Comparison of ENCODE assay signal across 14 mouse cellular contexts in genomic region chr2:37518561-37519285, GRCm38 (mm10). TPM values are rescaled to one million over a fixed set of nuclear protein-coding genes. Genes with fewer than 3 reads are reported as not detected.
DNase-seq lines count a peak whose midpoint lies in the region; ATAC-seq and TF ChIP-seq lines count a peak whose summit lies in the region.
"Had no signal": no experiment of that assay in that cellular context is flagged by ENCODE, and none has a peak within 500 bp of the region (broad histone marks: within the 10 kb centered on the region; RNA-seq: fewer than 3 reads in every experiment).

No protein-coding gene starts in this region.

- H3K36me3 ChIP-seq in intestine, embryonic 15.5 days: no peaks in the 10 kb centered on the region
- H3K36me3 ChIP-seq in intestine, postnatal 0 days (ENCODE audit: control insufficient read depth, insufficient read depth): peaks cover 21% of the 10 kb centered on the region; the same call in 1 of the 2 replicates
- peaks cover 10% of the 10 kb centered on the region; the same call in 1 of the 2 replicates for H3K36me3 ChIP-seq in stomach, embryonic 14.5 days (ENCODE audit: control insufficient read depth, insufficient read depth, low read length)
- H3K36me3 ChIP-seq in stomach, postnatal 0 days (ENCODE audit: control insufficient read depth, insufficient read depth, low read length): peaks cover 5% of the 10 kb centered on the region; the same call in 1 of the 2 replicates
- H3K36me3 ChIP-seq in midbrain, postnatal 0 days (ENCODE audit: insufficient read depth, low read length): no peaks in the 10 kb centered on the region
- peaks cover 8% of the 10 kb centered on the region for H3K36me3 ChIP-seq in heart, adult 2 months (ENCODE audit: control insufficient read depth, insufficient read depth, low read length)

- no peaks in the 10 kb centered on the region; the same call in 1 of the 2 replicates for H3K79me2 ChIP-seq in heart, adult 2 months (replicated peaks; ENCODE audit: control insufficient read depth, insufficient read depth, low read length)

- no peak overlapping the region for H3K4me3 ChIP-seq in intestine, embryonic 15.5 days (replicated peaks)
- no peak overlapping the region for H3K4me3 ChIP-seq in intestine, postnatal 0 days (ENCODE audit: low read depth, low read length)
- no peak overlapping the region for H3K4me3 ChIP-seq in stomach, embryonic 14.5 days (ENCODE audit: low read depth, low read length)
- H3K4me3 ChIP-seq in stomach, postnatal 0 days (ENCODE audit: low read depth, low read length): no peak overlapping the region
- H3K4me3 ChIP-seq in midbrain, postnatal 0 days (ENCODE audit: low read depth, low read length): peak overlapping the region; percentile 38; the same call in 1 of the 2 replicates
- H3K4me3 ChIP-seq in heart, adult 2 months: no peak overlapping the region
- H3K4me3 ChIP-seq: embryonic facial prominence, embryonic 12.5 days; heart, embryonic 12.5 days had no signal

- no peak for TF ChIP-seq CTCF in intestine, postnatal 0 days (IDR thresholded peaks at IDR 0.05; ENCODE audit: low read depth)
- no peak for TF ChIP-seq CTCF in stomach, postnatal 0 days (IDR thresholded peaks at IDR 0.05; ENCODE audit: low read depth)
- TF ChIP-seq CTCF in midbrain, postnatal 0 days (IDR thresholded peaks at IDR 0.05): no peak
- no peak for TF ChIP-seq CTCF in heart, adult 2 months (IDR thresholded peaks at IDR 0.05)

- H3K9me3 ChIP-seq in intestine, embryonic 15.5 days: no peaks in the 10 kb centered on the region
- no peaks in the 10 kb centered on the region for H3K9me3 ChIP-seq in intestine, postnatal 0 days (ENCODE audit: control insufficient read depth)
- H3K9me3 ChIP-seq in stomach, embryonic 14.5 days (ENCODE audit: control insufficient read depth, low read depth, low read length): no peaks in the 10 kb centered on the region
- no peaks in the 10 kb centered on the region for H3K9me3 ChIP-seq in stomach, postnatal 0 days (ENCODE audit: control insufficient read depth, low read length)
- H3K9me3 ChIP-seq in midbrain, postnatal 0 days (ENCODE audit: low read length): no peaks in the 10 kb centered on the region
- H3K9me3 ChIP-seq: embryonic facial prominence, embryonic 12.5 days; G1E; heart, embryonic 12.5 days had no signal

- no peaks in the 10 kb centered on the region for H3K27me3 ChIP-seq in intestine, embryonic 15.5 days (replicated peaks)
- no peaks in the 10 kb centered on the region for H3K27me3 ChIP-seq in intestine, postnatal 0 days (replicated peaks; ENCODE audit: control insufficient read depth, insufficient read depth, low read length)
- H3K27me3 ChIP-seq in stomach, embryonic 14.5 days (ENCODE audit: control insufficient read depth, insufficient read depth, low read length): no peaks in the 10 kb centered on the region
- H3K27me3 ChIP-seq in stomach, postnatal 0 days (ENCODE audit: control insufficient read depth, insufficient read depth, low read length): no peaks in the 10 kb centered on the region
- no peaks in the 10 kb centered on the region for H3K27me3 ChIP-seq in midbrain, postnatal 0 days (ENCODE audit: insufficient read depth, low read length)
- H3K27me3 ChIP-seq in heart, adult 2 months (ENCODE audit: control insufficient read depth, insufficient read depth, low read length): no peaks in the 10 kb centered on the region
- H3K27me3 ChIP-seq: embryonic facial prominence, embryonic 12.5 days; heart, embryonic 12.5 days had no signal

- ATAC-seq in intestine, embryonic 15.5 days: peak; percentile 53; the same call in 1 of the 2 replicates
- ATAC-seq in intestine, postnatal 0 days: no peak
- ATAC-seq in stomach, embryonic 14.5 days (ENCODE audit: insufficient number of reproducible peaks, insufficient read depth, low FRiP score, low read depth): peak; percentile 63; the same call in 1 of the 2 replicates
- no peak for ATAC-seq in stomach, postnatal 0 days (ENCODE audit: low FRiP score, low TSS enrichment)
- ATAC-seq in midbrain, postnatal 0 days (ENCODE audit: low FRiP score): no peak

- TF ChIP-seq EP300 in stomach, postnatal 0 days (optimal IDR thresholded peaks at IDR 0.05): no peak
- no peak for TF ChIP-seq EP300 in heart, adult 2 months (IDR thresholded peaks at IDR 0.05; ENCODE audit: insufficient read depth, low read depth, low read length)

- no peak overlapping the region for H3K9ac ChIP-seq in intestine, embryonic 15.5 days
- H3K9ac ChIP-seq in intestine, postnatal 0 days (ENCODE audit: low read depth, low read length): no peak overlapping the region
- no peak overlapping the region for H3K9ac ChIP-seq in stomach, embryonic 14.5 days (replicated peaks; ENCODE audit: low read depth, low read length)
- no peak overlapping the region for H3K9ac ChIP-seq in stomach, postnatal 0 days (ENCODE audit: low read length)
- no peak overlapping the region for H3K9ac ChIP-seq in midbrain, postnatal 0 days (replicated peaks; ENCODE audit: low read length, poor library complexity, severe bottlenecking)
- no peak overlapping the region for H3K9ac ChIP-seq in heart, adult 2 months (ENCODE audit: low read depth, low read length)
- H3K9ac ChIP-seq: embryonic facial prominence, embryonic 12.5 days; heart, embryonic 12.5 days had no signal

- DNase-seq in stomach, postnatal 0 days (ENCODE audit: low spot score): no peak
- DNase-seq in midbrain, postnatal 0 days (ENCODE audit: low spot score): no peak
- no peak for DNase-seq in testis, postnatal 10 days (ENCODE audit: low spot score)
- DNase-seq in heart, adult 2 months: no peak
- DNase-seq: adrenal gland, postnatal 10 days; gastrocnemius, postnatal 25 days; heart, postnatal 4 days had no signal

- H3K27ac ChIP-seq in intestine, embryonic 15.5 days: 0 out of 2 replicates have a peak overlapping the region, but pooled peaks have one; percentile 22
- H3K27ac ChIP-seq in intestine, postnatal 0 days (ENCODE audit: low read depth, low read length): no peak overlapping the region
- no peak overlapping the region for H3K27ac ChIP-seq in stomach, embryonic 14.5 days (ENCODE audit: low read length)
- no peak overlapping the region for H3K27ac ChIP-seq in stomach, postnatal 0 days (replicated peaks)
- H3K27ac ChIP-seq in midbrain, postnatal 0 days (ENCODE audit: low read depth, low read length): no peak overlapping the region
- H3K27ac ChIP-seq in heart, adult 2 months: no peak overlapping the region
- H3K27ac ChIP-seq: embryonic facial prominence, embryonic 12.5 days; macrophage had no signal

- no peak overlapping the region for H3K4me2 ChIP-seq in intestine, embryonic 15.5 days (replicated peaks)
- no peak overlapping the region for H3K4me2 ChIP-seq in intestine, postnatal 0 days (replicated peaks; ENCODE audit: low read depth)
- no peak overlapping the region for H3K4me2 ChIP-seq in stomach, embryonic 14.5 days (replicated peaks; ENCODE audit: low read depth, low read length)
- no peak overlapping the region for H3K4me2 ChIP-seq in stomach, postnatal 0 days (replicated peaks; ENCODE audit: low read depth)
- H3K4me2 ChIP-seq in midbrain, postnatal 0 days (ENCODE audit: low read depth, low read length, poor library complexity, severe bottlenecking): peak overlapping the region; percentile 59
- H3K4me2 ChIP-seq: embryonic facial prominence, embryonic 12.5 days; heart, embryonic 12.5 days had no signal

- no peak for TF ChIP-seq POLR2A in heart, adult 2 months (IDR thresholded peaks at IDR 0.05; ENCODE audit: insufficient read depth, low read depth, low read length)

- 70% methylated on average over 4 of the region's 4 CpGs for WGBS in intestine, embryonic 15.5 days
- WGBS in intestine, postnatal 0 days: 64% methylated on average over 4 of the region's 4 CpGs
- WGBS in stomach, embryonic 14.5 days: 63% methylated on average over 4 of the region's 4 CpGs
- 43% methylated on average over 4 of the region's 4 CpGs for WGBS in stomach, postnatal 0 days
- WGBS in midbrain, postnatal 0 days: 60% methylated on average over 4 of the region's 4 CpGs
- WGBS in heart, adult 2 months: 73% methylated on average over 4 of the region's 4 CpGs

- intact Hi-C loops in heart, adult 2 months (cut with DNase I): no loop called here

- peaks cover 6% of the 10 kb centered on the region for H3K4me1 ChIP-seq in intestine, embryonic 15.5 days (replicated peaks)
- no peaks in the 10 kb centered on the region for H3K4me1 ChIP-seq in intestine, postnatal 0 days (replicated peaks; ENCODE audit: control insufficient read depth, insufficient read depth, low read length)
- peaks cover 9% of the 10 kb centered on the region; the same call in 1 of the 2 replicates for H3K4me1 ChIP-seq in stomach, embryonic 14.5 days (ENCODE audit: control insufficient read depth, insufficient read depth, low read length)
- no peaks in the 10 kb centered on the region for H3K4me1 ChIP-seq in stomach, postnatal 0 days (replicated peaks; ENCODE audit: control insufficient read depth, insufficient read depth)
- H3K4me1 ChIP-seq in midbrain, postnatal 0 days (ENCODE audit: insufficient read depth, low read length): no peaks in the 10 kb centered on the region
- H3K4me1 ChIP-seq in heart, adult 2 months (ENCODE audit: control insufficient read depth, insufficient read depth, low read length): peaks cover 5% of the 10 kb centered on the region

RNA-seq across cellular contexts. Expression of gene Gpr21, which starts 2.6 kb away (rescaled TPM):
- polyA plus RNA-seq in intestine, embryonic 15.5 days (2015; fragmentation: Nextera tagmentation; extraction: Ambion mirVana): 0.92 and 1.8 TPM in 2 replicates
- polyA plus RNA-seq in intestine, postnatal 0 days (2015; fragmentation: Nextera tagmentation; extraction: Ambion mirVana): 0.29 and 0.39 TPM in 2 replicates
- polyA plus RNA-seq in stomach, embryonic 14.5 days (2014; fragmentation: Nextera tagmentation; extraction: Ambion mirVana): 2.8 and 4.1 TPM in 2 replicates
- polyA plus RNA-seq in stomach, postnatal 0 days (2015; fragmentation: Nextera tagmentation; extraction: Ambion mirVana): 0.29 and 0.69 TPM in 2 replicates
- total RNA-seq in midbrain, postnatal 0 days (2014; rRNA removed): 35.6 and 46.5 TPM in 2 replicates
- 8.3 and 10.0 TPM in 2 replicates for polyA plus RNA-seq in midbrain, postnatal 0 days (2015; fragmentation: Nextera tagmentation; extraction: Ambion mirVana)
- total RNA-seq in heart, adult 2 months (2021): under 1 TPM; 0.63 to 0.73 TPM
- 0.37 and 0.50 TPM in 2 replicates for polyA plus RNA-seq in heart, adult 2 months (2012; rRNA removed)
- polyA plus RNA-seq: G1E had no signal

Comparison
In these comparisons a context has a peak if more than half of its experiments do, and no peak if none do; other contexts are left out.
1. ATAC-seq: peak in intestine, embryonic 15.5 days (single experiment) and stomach, embryonic 14.5 days (single experiment); none in intestine, postnatal 0 days (single experiment), stomach, postnatal 0 days (single experiment) and midbrain, postnatal 0 days (single experiment).